Mouse (Mus musculus) liver, adult 2 months (tissue): ENCODE results near the gene Mrm3.

Experiments used
- CTCF ChIP-seq: fragments of 200-500 bp; IDR thresholded peaks from 2 replicates; pipeline ENCODE4 v1.5.1; 2011; ENCODE audit warnings: low read depth, low read length, control low read depth
- POLR2A ChIP-seq: fragments of 200-500 bp; IDR thresholded peaks from 2 replicates; pipeline ENCODE4 v1.6.1; 2011; ENCODE audit warnings: low read length, control low read depth; ENCODE audit not compliant: insufficient read depth; ENCODE audit errors: extremely low read depth

GRCm38 (mm10) chr11:76239750-76240149, 3.8 kb upstream of the Mrm3 start:
- TF ChIP-seq POLR2A (no peak), CTCF (no peak)
